Mouse (Mus musculus) CH12F3 (cell line): ENCODE measurements around the gene Vmp1.

ENCODE experiments used
- in situ Hi-C: fragments of 300-500 bp; cut with MboI; formaldehyde crosslinking; loops from 2 replicates; pipeline ENCODE4 v1.14.3; 2020; ENCODE audit warnings: low sequenced_read_pairs

The Vmp1 gene

DNA sequence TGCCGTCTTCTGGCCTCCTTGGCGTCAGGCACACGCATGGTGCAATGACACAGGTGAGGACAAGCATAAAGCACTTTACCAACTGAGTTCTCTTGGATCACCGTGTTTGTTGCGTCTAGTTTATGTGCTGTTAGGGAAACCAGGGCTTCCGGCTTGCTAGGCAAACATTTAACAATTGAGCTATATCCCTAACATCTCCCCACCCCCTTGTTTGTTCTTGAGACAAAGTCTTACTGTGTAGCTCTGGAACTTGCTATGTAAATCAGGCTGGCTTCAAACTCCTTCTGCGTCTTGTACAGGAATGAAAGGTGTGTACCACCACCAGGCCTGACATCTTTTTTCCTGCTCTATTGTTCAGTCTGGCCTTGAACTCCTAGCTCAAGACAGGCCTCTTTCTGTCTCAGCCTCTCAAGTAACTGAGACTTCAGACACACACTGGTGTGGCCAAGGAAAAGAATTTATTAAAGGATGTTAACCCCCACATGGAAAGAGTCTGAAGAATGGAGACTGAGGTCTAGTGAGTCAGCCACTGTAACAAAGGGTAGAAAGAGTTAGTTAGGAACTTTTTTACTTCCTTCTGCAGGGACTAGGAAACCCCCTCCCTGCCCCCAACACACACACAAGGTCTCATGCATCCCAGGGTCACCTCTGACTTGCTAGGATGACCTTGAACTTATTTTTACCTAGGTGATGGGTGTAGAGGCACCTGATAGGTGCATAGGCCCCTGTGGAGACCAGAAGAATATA lies 107.8 kb downstream of the Vmp1 start:
- in situ Hi-C loops = no loop called here

DNA sequence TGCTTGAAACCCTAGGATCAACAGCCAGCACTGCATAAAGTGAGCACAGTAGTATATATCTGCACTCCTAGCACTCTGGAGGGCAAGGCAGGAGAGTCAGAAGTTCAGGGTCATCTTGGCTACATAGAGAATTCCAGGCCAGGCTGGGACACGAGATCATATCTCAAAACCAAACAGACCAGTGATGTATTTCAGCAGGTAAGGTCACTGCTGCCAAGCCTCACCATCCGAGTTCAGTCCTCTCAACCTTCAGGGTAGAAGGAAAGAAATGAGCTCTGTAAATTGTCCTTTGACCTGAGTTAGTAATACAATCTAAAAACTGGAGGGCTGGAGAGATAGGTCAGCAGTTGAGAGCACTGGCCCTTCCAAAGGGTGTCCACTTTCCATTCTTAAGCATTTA lies 109.2 kb downstream of the Vmp1 start:
- in situ Hi-C loops = loop anchor here (25.0 kb wide), 1 partner anchor 438 kb away; no protein-coding TSS in a partner anchor

DNA sequence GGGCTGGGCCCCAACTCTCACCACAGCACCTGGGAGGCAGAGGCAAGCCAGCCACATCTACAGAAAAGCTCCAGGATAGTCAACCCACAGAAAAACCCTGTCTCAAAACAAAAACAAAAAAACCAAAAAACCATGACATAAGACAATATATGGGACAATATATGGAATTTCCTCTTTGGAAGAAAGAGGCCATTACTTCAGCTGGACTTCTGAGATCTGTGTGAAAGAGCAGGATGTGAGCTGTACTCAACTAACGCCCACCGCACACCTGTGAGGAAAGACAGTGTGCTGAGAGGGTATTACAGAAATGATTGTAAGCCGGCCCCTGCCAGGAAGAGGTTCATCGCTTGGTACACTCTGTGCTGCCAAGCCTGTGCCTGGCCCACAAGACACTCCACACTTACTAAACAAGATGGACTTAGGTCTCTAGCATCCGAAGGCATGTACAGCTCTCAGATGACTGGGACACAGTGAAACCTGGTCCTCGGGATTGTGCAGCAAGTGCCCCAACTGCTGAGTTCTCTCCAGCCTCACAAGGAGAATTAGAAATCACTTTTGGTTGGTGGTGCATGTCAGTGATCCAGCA lies 109.9 kb downstream of the Vmp1 start:
- in situ Hi-C loops = loop anchor here (25.0 kb wide), 1 partner anchor 439 kb away; no protein-coding TSS in a partner anchor

DNA sequence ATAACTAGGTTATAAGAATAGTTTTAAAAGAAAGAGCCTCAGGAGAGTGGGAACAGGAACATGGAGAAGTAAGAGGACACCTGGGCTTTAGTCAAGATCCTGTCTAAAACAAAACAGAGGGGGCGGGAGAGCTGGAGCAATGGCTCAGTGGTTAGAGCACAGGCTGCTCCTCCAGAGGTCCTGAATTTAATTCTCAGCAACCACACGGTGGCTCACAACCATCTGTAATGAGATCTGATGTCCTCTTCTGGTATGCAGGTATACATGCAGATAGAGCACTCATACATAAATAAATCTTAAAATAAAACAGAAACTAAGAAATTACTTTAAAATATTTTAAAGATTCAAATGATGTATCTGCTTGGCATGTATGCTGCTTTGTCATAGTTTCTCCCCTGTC lies 111.0 kb downstream of the Vmp1 start:
- in situ Hi-C loops = loop anchor here (25.0 kb wide), 1 partner anchor 440 kb away; no protein-coding TSS in a partner anchor

DNA sequence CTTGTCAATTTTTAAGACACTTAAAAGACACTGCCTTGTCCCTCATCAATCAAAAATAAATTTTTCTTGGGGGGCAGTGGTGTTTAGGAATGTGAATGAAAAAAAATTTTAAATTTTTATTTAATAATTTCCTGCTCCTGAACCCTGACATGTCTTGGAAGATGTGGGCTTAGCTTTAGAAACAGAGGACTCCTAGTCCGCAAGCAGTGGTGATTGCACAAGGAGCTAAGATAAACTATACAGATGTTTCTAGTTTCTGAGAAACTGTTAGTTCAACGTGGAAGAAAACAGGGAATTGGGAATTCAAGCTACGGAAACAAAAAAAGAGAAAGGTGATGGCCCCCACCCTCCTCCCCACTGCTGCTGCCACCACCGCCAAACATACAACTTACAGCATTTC lies 111.8 kb downstream of the Vmp1 start:
- in situ Hi-C loops = loop anchor here (25.0 kb wide), 1 partner anchor 440 kb away; no protein-coding TSS in a partner anchor

DNA sequence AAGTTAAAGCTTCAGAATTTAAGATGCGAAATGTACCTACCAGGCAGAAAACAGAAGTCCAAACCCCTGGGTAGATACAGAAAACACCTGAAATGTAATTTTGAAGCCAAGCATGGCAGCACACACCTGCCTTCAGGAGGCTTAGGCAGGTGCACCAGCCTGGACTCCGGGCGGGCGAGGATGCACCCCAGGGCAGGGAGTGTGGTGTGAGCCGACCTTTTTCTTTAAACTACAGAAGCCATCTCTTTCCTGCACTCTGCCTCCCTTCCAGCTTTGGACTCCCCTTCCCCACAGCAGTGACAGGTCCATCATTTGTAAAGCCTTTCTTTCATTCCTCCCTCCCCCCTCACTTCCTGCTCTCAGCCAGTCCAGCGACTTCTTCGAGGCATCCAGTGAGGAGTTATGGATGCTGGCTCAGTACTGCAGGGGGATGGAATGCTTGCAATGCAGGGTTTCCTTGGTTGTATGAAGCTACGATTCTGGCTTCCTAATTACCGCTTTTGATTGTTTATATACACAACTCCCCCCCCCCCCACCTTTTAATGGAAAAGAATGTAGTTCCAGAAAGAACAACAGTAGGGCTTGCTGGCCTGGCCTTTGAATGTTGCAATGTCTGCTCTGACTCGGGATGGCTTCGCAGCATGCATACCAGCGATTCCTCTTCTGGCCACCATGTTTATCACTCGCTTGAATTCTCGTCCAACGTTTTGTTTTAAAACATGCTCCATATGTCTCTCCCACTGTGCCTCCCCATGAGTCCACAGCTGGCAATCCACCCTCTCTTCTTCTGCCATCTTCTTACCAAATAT lies 112.4 kb downstream of the Vmp1 start:
- in situ Hi-C loops = loop anchor here (25.0 kb wide), 1 partner anchor 441 kb away; no protein-coding TSS in a partner anchor

DNA sequence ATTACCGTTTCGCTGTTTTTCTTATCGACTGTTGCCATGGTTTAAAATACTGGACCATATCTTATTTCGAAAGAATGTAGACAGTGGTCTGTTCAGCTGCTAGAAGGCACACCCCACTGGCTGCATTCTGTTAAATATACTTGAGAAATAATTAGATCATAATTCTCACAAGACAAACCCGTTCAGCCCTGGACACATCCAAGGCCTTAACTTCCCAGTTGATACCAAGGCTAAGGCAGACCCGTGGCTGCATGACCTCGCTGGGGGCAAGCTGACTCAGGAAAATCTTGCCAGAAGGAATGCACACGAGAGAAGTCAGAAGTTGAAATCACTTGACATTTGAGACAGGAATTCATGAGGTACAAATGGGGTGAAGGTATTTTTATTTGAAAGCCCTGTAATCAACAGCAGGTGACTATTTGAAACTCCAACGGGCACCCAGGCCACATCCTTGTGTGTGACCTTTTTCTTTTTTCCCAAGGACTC lies 113.3 kb downstream of the Vmp1 start:
- in situ Hi-C loops = loop anchor here (25.0 kb wide), 1 partner anchor 442 kb away; no protein-coding TSS in a partner anchor

DNA sequence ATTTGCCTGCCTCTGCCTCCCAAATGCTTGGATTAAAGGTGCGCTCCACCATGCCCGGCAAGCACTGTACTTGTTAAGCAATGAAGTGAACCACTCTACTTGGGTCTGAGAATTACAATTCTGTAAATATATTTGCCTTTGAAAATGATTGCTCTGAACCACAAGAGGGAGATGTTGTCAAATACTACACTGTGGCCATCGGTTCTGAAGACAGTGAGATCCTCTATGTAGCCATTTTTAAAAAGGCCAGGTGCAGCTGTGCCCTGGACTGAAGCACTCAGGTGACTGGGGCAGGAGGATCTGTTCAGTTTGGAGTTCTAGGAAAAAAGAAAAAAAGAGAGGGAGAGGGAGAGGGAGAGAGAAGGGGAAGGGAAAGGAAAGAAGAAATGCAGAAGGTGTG lies 115.2 kb downstream of the Vmp1 start:
- in situ Hi-C loops = loop anchor here (5.0 to 25.0 kb wide), 2 partner anchors 89 to 444 kb away; no protein-coding TSS in a partner anchor

DNA sequence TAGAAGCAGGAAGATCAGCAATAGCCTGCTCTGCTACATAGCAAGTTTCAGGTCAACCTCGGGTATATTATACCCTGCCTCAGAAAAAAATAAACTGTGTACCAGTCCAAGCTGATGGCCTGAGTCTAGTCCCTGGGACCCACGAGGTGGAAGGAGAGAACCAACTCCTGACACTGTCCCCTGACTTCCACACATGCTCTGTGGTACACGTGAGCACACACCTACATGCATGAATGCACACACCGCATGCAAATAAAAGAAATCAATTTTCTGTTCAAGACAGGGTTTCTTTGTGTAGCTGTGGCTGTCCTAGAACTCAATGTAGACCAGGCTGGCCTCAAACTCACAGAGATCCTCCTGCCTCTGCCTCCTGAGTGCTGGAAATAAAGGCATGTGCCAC lies 125.4 kb downstream of the Vmp1 start:
- in situ Hi-C loops = loop anchor here (25.0 kb wide), 1 partner anchor 454 kb away; no protein-coding TSS in a partner anchor

DNA sequence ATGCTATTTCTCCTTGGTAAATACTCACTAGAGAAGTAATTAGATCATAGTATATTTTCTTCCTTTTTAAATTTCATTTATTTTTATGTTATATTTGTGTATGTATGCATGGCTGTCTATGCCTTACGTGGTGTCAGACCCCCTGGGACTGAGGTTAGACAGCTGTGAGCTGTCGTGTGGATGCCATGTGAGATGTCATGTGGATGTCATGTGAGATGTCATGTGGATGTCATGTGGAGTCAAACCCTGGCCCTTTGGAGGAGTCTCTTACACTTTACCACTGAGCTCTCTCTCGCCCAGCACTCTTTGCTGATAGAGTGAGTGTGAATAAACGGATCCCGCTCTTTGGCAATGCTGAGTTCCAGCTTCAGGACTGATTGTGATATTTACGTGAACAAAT lies 130.1 kb downstream of the Vmp1 start:
- in situ Hi-C loops = loop anchor here (25.0 kb wide), 1 partner anchor 459 kb away; no protein-coding TSS in a partner anchor

DNA sequence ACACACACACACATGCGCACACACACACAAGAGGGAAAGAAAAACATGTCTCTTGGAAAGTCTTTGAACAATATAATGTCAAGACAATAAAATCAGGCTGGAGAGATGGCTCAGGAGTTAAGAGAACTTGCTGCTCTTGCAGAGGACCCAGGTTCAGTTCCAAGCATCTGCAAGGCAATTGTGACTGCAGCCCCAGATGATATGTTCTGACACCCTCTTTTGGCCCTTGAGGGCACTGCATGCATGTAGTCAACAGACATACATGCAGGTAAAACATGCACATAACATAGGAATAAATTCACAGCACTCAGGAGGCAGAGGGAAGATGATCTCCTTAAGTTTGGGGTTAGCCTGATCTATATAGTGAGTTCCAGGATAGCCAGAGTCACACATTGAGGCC lies 136.2 kb downstream of the Vmp1 start:
- in situ Hi-C loops = no loop called here

DNA sequence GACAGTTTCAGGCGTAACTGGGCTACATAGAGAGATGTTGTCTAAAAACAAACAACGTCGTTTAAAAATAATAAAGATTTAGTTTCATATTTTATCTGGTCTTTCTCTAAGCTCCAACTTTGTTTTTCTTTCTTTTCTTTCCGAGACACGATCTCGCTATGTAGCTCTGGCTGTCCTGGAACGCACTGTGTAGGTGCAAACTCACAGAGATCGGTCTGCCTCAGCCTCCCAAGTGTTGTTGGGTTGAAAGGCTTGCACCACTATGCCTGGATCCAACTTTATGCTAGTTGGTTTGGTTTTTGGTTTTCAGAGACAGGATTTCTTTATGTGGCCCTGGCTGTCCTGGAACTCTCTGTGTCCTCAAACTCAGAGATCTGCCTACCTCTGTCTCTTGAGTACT lies 138.1 kb downstream of the Vmp1 start:
- in situ Hi-C loops = no loop called here

DNA sequence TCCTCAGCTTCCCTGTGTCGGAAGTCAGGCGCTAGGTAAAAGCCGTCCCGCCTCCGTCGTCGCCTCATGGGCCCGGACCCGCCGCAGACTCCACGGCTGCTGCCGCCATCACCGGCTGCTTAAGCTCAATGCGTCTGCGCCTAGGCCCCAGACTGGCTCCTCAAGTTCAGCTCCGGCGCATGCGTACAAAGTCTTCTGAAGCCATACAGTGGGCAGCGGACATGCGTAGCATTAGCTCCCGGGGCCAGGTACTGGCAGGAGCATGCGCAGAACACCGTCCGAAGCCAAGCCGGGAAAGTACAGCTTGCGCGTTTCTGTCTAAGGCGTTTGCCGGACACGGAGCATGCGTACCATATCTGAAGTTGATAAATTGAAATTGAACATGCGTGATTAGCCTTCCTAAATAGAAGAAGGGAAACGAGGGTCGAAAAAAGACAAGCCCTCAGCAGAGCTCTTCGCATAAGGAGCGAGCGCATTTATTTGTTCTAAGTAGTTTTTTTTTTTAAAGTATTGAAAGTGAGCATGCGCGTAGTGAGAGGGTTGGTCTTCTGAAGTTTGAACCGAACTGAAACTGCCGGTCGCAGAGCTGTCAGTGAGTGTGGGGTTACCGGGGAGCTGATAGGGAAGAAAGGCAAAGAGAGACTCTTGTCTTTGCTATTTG lies 138.9 kb downstream of the Vmp1 start, which contains the start of the genes Rps6kb1 and Tubd1:
Rps6kb1 (minus strand) TSS at position 167 of the 661 bp plus-strand sequence.
Tubd1 (plus strand) TSS at position 353 of the 661 bp plus-strand sequence.
- in situ Hi-C loops = no loop called here

DNA sequence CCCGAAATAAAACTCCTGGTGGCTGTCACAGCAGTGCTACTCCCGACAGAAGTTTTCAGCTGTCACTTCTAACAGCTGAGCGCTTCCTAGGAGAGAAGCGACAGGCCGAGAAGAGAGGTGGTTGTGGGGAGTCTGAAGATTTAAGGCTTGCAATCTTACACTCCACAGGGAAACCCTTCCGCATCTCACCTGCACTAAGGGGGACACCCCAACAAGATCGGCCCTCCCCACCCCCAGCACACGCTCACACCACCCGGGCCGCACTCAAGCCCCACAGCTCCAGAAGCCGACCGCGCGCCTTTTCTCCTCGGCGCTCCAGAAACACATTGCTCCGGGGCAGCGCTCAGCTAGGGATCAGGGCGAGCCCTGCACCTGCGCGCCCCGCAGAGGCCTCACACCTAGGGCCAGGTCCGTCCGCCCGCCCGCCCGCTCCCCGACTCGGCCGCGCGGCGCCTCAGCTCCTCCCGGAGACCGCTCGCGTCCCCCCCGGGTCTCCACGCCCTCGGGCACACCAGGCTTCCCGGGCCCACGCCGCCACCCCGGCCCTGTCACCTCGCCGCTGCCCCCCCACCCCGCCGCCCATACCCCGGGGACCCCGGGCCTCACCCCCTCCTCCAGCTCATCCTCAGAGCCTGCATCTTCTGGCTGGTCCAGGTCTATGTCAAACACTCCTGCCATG lies 139.5 kb downstream of the Vmp1 start:
- in situ Hi-C loops = no loop called here

DNA sequence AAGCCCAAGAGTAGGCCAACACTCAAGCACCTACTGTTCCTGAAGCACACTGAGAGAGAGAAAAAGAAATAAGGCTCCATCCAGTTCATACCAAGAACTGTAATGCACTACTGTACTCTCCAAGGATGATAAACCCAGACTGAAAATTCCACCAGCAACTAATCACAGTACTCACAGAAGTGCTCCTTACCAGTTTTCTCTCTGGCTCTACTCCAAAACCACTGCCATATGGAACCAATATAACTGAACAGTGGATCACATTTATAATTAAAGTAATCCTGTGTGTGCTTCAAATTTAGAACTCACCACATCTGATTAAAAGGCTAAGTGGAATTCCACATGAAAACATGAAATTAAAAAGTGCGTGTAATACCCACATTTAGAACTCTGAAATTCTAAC lies 140.8 kb downstream of the Vmp1 start:
- in situ Hi-C loops = no loop called here

DNA sequence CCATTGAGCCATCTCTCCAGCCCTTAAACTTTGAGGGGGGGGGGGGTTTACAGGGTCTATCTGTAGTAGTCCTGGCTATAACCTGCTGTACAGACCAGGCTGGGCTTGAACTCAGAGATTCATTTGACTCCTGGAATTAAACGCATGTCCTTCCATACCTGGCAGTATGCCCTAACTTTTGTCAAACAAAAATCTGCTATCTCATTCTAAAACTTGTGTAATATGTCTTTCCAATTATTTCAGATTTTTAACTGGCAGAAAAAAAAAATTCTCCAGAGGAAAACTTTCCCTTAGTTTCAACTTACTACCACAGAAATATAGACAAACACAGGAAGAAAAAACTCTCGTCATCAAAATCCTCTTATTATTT lies 143.2 kb downstream of the Vmp1 start:
- in situ Hi-C loops = no loop called here

DNA sequence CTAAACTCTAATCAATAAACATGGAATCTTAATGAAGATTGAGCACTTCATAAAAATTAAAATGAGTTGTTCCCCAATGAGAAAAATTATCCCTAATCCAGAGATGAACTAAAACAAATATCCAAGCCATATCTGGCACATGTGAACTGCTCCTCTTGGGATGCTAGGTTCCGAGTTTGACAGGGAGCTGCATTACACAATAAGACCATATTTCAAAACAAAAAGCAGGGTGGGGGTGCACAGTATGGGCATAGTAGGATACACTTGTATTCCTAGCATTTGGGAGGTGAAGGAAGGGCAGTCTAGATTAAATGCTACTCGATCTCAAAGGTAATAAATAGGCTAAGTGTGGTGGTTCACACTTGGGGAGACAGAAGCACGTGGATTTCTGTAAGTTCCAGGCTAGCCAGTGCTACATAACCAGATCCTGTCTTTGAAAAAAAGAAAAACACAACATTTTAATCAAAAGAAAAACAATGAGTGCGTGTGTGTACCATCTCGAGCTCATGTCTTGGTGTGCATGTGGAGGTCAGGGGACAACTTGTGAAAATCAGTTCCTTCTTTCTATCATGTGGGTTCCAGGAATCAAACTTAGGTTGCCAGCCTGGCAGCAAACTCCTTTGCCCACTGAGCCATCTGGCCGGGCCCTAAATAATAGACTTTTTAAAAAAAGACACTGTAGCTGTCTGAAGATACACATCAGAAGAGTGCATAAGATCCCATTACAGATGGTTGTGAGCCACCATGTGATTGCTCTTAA lies 143.7 kb downstream of the Vmp1 start:
- in situ Hi-C loops = no loop called here

DNA sequence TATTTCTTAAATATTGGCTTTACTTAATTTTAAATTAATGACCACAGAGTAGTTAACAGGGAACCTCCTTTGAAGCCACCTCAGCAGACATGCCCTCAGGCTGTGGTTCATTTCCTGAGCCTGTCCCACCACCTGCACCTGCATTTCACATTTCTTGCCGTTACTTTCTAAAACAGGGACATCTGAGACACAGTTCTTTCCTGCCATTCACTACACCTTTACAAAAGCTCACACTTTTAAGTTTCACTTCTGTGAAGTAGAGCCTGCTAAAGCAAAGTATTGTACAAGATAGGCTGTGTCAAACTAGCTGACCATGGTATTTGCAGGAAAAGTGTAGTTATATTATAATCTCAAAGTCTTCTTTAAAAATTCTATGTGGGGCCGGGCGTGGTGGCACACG lies 144.8 kb downstream of the Vmp1 start:
- in situ Hi-C loops = no loop called here
